Mouse (Mus musculus) erythroblast, embryonic 14.5 days (primary cell): ENCODE measurements around the gene Smim14.

Experiments used
- GATA1 ChIP-seq: IDR thresholded peaks from 2 replicates; pipeline ENCODE4 v1.6.1; 2012; ENCODE audit warnings: low read length, inconsistent platforms, mixed read lengths
- TAL1 ChIP-seq: IDR thresholded peaks from 3 replicates; pipeline ENCODE4 v1.6.1; 2012; ENCODE audit warnings: low read length, inconsistent platforms, mixed read lengths

GRCm38 (mm10) chr5:65478224-65478623 is 58.8 kb downstream of the Smim14 start:
- TF ChIP-seq GATA1 (no peak), TAL1 (no peak)
